Mouse (Mus musculus) kidney, postnatal 14 days (tissue): ENCODE results near the gene Astn2.

Source experiments
- DNase-seq: peaks from one replicate; pipeline ENCODE4 v3.0.0; 2022; ENCODE audit warnings: mixed read lengths

The Astn2 gene

DNA sequence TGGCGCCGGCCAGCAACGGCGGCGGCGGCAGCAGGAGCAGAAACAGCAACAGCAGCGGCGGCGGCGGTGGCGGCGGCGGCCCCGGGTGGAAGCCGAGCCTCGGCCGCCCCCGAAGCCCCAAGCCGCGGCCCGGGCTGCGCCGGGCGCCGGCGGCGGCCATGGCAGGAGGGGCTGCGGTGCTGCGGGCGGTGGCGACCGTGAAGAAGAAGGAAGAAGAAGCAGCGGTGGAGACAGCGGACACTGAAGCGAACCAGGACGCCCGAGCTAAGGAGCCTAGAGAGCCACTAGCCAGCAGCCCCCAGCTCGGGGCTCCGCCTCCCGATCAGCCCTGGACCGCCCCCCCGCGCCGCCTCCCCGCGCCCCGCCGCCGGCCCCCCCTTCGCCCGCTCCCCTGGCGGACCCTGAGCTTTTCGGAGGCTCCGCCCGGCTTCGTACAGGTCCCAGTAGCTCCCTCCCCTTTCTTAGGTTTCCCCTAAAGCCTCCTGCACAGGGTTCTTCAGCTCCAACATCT lies at the start of gene Astn2:
Gene Astn2 (minus strand): TSS at position 411 of the 511 bp plus-strand sequence.
- DNase-seq: peak; percentile 25

DNA sequence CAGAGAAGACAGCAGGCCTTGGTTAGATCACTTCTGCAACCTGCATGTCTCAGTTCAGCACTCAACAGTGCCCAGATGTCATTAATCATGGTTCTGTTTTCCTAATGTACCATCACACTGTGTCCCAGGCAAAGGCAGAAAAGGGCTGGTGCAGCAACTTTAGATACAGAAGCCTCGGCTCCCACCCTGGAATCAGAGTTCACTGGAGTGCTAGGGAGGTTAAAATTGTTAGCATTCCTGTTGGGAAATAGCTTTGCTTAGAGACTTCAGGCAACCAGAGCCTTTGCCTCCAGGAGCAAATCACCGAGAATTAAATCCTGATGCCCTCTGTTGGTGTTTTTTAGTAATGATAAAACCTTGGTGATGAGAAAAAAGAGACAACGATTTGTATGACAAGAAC lies 45.7 kb upstream of the Astn2 start:
- DNase-seq: peak; percentile 19

DNA sequence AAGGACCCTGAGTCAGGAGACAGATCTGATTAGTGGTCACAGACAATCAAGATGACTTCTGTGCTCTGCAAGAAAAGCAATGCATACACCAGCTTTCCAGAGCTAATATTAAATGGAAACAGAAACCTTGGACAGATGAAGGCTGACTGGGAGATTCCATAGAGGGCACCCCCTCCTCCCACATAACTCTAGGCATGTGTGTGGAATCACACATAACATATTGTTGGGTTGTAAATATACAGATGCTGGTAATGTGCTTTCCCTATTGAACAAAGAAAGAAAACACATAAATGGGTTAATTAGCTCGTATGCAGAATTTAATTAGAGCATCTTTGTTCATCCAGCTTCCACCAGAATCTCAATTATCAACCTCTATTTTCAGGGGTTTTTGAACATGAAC lies 26.8 kb upstream of the Astn2 start:
- DNase-seq: no peak

DNA sequence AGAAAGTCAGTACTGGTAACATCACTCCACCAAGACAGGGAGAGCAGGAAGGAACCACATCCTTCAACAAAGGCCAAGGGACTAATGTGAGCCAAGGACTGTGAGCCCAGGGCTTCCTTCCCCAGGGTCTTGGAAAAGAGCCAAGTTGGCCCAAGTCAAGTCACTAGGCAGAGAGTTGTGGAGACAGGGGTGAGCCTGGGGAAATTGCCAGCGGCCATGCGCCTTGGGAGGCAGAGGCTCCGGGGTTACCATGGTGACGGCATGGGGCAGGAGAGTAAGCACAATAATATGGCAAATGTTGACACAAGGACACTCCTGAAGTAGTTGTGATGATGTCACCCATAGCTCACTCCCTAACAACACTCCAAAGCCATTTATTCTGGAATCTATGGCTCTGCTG lies 21.4 kb upstream of the Astn2 start:
- peak; percentile 14 for DNase-seq

DNA sequence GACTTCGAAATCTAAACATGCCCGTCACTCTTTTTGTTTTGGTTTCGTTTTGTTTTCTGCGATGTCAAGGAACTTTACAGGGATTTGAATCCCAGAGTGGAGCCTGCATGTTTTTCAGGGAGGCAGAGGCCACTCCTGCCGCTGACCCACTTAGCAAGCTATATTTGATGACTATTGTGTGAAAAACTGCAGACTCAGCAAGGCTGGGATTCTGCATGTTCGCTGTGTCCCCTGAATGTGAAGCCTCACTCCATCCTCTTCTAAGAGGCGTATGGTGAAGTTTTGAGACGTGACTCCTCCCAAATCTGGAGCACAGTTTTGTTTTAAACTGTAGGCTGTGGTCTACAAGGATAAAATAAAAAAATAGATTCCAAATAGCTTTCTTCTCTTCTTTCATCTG lies 10.4 kb upstream of the Astn2 start:
- DNase-seq: no peak

DNA sequence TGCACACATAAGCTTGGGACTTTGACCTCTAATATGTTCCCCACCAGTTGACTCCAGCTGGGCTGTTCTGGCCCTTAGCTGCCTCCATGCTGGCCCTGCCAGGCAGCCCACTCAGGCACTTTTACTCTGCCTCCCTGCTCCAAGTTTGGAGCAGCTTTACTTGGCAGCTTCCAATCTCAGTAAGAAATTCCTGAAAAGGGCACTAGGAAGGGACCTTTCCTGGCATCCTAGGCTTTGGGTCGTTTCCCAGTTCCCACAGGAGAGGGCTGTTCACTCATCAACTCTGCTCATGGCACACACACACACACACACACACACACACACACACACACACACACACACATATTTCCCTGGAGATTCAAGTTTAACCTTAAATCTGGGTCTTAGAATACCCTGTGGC lies 675 bp upstream of the Astn2 start:
- no peak for DNase-seq

DNA sequence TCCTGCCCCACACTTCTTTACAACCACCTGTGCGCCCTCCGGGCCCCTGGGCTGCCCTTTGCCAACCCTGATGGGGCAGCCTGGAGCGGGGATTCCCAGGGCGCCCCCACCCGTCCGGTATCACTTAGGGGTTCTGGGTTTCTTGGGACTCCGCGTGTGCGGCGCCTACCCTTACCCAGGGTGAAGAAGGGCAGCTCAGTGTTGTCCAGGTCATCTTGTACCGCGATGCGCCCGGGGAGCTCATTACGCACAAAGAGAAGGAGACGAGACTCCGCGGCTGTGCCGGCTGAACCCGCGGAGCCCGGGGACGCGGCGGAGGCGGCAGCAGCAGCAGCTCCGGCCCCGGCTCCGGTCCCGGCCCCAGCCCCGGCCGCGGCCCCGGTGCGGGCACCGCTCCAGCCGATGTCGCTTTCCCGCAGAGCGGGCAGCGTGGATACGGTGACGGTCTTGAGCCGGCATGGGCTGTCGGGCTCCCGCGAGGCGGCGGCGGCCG lies 657 bp downstream of the Astn2 start:
- peak; percentile 17 for DNase-seq

DNA sequence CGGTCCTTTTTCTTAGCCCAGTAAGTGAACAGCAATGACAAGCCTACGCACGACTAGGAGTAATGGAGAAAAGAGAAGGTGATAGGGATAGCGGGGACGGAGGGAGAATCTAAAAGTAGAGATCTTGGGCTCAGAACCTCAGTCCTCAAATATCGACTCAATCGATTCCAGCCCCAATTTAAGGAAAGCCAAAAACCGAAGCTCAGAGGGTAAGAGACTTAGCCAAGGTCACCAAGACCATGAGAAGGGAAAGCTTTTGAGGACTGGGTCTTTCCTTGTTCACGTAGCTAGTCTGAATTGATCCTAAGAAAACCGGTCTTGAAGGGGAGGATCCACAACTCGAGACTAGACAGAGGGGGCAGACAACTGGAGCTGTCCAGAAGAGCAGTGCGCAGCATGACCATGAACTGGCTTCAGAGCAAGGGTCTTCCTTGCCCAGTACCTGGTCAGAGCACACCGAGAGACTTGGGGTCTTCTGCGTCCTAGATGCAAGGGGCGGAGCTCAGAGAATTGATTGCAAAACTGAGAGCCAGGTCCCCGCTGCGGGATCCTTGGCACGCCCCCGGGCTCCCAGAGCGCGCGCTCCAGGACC lies 1.2 kb downstream of the Astn2 start:
- no peak for DNase-seq

DNA sequence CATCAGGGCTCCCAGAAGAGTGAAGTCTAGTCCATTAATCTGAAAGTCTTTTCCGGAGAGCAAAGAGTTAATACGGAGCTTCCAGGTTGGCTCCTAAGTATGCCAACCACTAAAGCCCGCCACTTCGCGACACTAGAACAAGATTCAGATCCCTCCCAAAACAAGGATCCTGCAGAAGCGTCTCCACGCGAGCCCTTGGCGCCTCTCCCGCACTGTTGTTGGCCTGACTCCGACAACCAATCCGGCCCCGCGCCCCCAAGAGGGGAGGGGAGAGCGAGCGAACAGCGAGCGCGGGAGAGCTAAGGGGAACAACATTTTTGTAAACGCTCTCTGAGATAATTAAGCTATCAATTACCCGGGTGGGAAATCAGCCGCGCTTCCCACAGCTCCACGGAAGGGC lies 1.8 kb downstream of the Astn2 start:
- peak; percentile 18 for DNase-seq

DNA sequence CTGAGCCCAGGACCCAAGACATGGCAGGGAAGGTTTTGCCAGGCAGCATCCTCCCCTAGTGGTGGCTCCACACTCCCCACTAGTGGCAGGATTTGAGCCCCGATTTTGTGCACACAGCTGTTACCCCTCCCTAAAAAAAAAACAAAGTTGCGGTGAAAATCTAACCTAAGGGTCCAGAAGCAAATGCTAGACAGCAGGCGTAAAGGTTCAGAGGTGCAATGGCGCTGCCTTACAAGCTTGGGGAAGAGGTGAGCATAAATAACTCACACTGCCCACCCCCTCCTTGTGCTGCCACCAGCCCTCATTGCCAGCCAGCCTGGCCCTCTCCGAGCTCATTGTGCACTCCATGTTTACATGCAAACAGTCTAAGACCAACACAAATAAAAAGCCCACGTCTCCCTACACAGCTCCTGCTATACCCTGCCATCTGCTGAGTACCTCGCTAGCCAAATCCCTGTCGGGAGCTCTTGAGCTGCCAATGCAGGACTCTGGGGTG lies 3.2 kb downstream of the Astn2 start:
- no peak for DNase-seq

DNA sequence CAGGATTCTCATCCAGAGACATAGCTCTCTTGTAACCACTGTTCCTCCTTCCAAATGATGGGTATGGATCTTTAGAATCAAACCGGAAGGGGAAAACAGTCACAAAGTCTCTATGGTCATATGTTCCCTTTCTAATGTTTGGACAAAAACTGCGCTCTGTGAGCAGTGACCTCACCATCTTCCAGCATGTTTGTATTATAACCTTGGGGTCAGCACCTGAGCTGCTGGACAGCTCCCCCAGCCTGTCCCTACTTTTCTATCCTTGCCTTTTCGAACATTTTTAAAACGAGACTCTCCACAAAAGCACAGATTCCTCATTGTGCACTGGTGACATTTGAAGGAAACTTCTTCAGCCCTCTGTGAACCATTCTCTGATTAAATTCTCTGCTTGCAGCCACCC lies 5.3 kb downstream of the Astn2 start:
- no peak for DNase-seq

DNA sequence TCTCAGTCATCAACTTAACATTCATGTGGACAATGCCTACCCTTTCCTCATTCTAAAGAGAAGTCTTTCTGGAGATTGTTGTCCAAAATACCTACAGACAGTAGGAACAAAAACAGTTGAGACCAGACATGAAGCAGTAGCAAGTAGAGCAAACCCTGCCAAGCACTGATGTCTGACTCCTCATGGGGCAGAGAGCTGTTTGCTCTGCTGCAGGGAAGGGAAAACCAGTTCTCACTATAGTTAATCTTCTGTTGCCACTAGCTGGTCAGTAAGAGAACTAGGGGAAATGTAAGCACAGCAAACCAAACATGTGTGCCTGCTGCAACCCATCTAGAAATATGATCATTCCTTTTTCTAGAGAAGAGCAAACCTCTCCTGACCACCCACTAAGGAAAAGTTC lies 7.2 kb downstream of the Astn2 start:
- no peak for DNase-seq

DNA sequence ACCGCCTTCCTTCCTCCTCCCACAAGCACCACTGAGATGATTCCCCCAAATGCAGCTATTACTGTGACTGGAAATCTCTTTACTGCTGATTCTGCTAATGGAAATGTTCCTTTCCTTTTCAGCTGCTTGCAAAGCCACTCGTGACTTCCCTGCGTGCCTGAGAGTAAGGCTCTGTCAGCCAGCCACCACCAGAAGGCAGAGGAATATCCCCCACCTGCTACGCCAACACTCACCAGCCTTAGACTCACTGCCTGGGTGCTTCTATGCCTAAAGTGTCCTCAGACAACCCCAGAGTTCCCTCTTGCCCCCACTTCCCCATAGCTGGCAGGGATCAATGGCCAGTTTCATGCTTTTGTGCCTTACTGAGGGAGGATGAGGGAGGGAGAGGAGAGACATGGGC lies 11.1 kb downstream of the Astn2 start:
- DNase-seq: no peak

DNA sequence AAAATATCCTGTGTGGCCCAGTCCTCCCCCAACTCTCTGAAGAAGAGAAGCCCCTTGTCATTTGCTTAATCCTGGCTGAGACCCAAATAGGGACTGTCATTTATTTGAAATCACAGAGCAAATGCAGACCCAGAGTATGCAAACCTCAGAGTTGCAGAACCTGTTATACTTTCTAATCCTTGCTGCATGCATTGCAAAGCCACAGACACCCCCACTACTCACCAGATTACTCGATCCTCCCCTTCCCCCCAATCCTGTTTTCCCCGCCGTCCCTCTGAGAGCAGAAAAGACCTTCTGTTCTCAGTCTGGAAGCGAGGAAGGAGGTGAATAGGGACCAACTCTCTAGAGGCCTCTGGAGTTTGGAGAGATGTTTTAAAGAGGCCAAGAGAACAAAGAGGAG lies 13.9 kb downstream of the Astn2 start:
- no peak for DNase-seq

DNA sequence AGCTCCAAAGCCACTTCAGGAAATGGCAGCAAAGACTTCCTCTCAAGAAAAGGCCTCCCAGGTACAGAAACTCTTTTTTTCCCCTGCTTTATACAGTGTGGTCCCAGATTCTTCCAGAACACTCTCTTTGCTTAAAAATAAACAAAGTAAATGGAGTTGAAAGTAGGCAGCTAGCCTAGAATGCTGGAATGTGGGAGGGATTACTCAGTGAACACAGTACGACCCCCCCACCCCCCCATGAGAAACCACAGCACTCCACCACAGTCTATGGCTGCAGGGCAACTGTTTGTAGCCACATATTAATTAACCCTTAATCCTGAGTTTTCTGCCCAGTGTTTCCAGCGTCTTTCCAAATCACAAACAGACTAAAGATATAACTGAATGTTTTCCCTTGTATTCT lies 25.8 kb downstream of the Astn2 start:
- DNase-seq: no peak

DNA sequence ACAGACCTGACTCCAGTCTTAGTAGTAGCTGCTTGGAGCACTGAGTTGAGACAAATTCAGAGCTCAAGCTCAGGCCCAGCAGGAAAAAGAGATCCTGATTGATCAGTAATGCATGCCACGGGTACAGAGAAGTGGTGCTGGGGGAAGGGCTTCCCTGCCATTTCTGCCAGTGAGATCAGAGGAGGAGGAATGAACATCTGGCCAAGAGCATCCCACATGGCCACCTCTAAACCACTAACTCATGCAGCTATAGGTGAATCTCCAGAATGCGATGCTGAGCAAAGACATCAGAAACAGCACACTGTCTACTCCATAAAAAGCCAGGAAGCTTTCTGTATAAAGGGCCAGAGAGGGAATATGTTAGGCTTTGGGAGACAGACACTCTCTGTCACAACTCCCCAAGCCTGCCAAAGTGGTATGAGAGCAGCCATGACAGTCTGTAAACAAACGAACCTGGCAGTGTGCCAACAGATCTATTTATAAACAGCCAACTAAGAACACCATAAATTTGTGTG lies 33.8 kb downstream of the Astn2 start:
- DNase-seq: peak; percentile 33

DNA sequence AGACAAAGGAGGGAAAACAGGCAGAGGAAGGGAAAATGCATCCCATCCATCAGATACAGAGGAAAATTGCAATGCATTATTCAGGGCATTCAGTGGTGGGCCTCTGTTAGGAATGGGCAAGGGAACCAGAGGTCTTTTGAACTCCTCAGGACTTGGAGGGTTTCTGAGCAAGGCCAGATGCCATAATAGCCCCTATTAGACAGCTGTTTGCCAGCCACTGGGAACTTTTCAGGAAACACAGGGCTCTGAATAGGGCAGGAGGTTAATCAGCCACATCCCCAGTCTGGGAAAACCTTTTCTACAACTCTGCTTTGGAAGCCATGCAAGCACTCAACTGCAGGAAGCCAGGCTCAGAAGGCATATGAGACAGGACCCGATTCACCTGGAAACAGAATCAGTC lies 38.9 kb downstream of the Astn2 start:
- no peak for DNase-seq

DNA sequence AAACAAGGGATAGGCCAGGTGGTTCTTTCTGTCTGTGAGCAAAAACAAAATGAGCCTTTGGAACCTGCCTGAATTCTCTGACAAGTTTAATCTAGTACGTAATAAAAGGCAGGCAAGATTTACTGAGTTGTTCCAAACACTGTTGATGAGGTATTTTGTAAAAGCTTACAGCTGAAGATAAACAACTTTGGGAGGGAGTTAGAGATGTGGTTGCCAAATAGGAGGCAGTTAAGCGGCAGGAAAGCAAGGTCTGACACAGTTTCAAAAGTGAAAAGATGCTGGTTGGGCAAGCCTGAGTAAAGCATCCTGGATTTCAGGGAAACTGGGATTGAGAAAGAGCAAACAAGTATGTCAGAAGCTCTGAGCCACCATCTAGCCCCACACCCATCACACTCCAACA lies 59.8 kb downstream of the Astn2 start:
- no peak for DNase-seq

DNA sequence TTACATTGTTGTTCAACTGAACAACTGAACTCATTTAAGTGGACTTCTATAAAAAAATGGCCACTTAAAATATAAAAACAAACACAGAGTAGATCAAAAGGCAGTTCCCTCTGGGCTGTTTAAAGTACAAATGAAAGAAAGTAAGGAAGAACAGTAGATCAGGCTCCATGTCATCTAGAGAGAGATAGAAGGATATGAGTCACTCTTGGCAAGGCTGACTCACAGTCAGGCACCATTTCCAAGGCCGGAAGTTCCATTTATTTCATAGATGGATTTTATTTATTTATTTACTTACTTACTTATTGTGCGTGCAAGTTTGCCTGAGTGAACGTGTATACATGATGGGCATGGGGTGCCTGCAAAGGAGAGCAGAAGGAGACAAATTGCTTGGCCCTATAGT lies 67.0 kb downstream of the Astn2 start:
- no peak for DNase-seq

DNA sequence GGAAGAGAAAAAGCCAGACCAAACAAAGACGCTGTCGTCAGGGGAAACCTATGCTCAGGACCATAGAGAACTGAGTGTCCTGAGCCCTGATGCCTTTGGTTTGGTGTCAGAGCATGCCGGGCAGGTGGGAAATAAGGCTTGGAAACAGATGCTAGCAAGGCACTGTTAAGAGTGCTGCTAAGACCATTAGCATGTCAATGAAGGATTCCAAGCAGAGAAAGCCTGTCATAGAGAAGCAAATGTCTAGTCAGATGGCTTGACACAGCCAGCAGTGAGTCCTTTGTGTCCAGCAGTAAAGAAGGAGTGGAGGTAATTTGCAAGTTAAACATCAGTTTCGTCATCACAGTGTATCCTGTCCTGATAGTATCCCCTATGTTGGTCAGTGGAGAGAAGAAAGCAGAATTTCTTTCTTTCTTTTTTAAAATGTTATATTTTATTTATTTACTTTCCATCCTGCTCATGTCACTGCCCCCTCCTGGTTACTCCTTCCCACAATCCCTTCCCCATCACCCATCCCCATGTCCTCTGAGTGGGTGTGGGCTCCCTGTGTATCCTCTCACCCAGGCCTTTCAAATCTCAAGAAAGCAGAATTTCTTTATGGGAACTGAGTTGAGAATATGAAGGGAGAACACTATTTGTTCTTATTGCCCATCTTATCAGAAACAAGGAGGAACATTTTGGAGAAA lies 73.7 kb downstream of the Astn2 start:
- no peak for DNase-seq

DNA sequence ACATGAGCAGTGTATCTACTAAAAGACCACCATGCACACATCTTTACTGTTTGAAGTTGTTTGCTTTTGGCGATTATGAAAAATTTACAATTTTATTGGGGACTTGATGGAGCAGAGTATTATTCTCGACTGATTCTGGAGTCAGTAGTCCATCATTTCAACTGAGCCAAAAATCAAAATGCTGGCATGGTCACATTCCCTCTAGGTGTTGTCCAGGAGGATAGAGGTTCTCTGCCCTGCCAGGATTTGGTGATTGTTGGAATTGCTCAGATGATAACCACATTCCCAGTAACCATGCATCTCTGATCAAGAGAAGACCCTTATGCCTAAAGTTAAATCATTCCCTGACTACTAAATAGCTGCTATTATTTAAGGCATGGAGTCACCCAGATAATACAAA lies 83.4 kb downstream of the Astn2 start:
- no peak for DNase-seq

DNA sequence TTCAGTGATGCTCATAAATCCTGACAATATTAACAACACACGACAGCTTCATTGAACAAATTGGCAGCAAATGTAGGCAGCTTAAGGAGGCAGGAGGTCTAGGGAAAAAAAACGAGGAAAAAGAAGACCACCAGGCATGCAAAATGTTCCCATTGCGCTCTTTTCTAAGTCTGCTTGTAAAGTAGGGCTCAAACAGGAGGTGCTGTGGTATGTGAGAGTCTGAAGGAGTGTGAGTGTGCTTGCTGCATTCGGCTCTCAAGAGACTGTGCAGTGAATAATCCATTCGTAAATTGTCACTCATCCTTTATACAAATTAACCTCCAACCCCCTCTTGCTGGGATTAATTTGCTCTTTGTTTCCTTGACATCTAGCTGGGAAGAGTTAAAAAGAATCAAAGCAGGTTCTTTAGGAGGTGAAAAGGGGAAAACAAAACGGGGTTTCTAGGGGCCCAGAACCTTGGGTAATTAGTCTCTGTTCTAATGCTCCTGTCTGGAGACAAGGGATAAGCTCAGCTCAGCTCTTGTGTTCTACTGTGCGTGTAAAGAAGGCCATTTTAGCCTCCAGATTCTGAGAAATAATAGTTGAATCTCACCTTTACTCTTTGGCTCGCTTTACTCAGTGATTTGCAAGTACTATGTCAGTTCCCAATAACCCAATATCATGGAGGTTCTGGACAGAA lies 89.5 kb downstream of the Astn2 start:
- DNase-seq: no peak

DNA sequence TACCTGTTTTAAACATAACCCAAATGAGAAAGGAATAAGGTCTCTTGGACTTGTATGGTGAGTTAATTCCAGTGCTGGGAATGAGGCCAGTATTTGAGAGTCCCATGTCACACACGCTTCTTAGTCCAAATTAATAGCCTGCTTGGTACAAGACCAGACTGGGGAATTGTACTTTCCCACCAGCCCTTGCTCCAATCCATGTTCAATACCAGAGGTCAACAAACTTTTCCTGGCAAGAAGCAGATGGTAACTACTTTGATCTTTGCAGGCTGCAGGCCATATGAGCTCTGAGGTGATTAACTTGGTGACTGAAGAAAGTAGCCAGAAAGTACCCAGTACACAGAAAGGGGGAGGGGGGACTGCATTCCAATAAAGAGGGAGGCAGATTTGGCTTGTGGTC lies 91.7 kb downstream of the Astn2 start:
- no peak for DNase-seq
